Mouse (Mus musculus) small intestine, adult 2 months (tissue): Measurements from ENCODE around the gene Timm23.

Source experiments
- CTCF ChIP-seq: fragments of 200-500 bp; IDR thresholded peaks from 2 replicates; pipeline ENCODE4 v1.5.1; 2012; ENCODE audit warnings: low read depth, mild to moderate bottlenecking, control low read depth, inconsistent platforms, low read length, moderate library complexity, mixed read lengths; ENCODE audit not compliant: insufficient replicate concordance, insufficient read length; ENCODE audit errors: extremely low read depth
- POLR2A ChIP-seq: fragments of 200-500 bp; IDR thresholded peaks from 2 replicates; pipeline ENCODE4 v1.6.1; 2012; ENCODE audit warnings: low read depth, mild to moderate bottlenecking, control low read depth, inconsistent platforms, low read length, moderate library complexity

GRCm38 (mm10) chr14:32152243-32152965, 49.3 kb downstream of the Timm23 start:
- no peak for TF ChIP-seq CTCF
- no peak for TF ChIP-seq POLR2A
